Mouse (Mus musculus): ENCODE data around the gene Fam49a. TPM values are rescaled to one million over a fixed set of nuclear protein-coding genes. Genes with fewer than 3 reads are reported as not detected.

Gene Fam49a
- total RNA-seq, 1 experiment = 10.1 TPM

DNA sequence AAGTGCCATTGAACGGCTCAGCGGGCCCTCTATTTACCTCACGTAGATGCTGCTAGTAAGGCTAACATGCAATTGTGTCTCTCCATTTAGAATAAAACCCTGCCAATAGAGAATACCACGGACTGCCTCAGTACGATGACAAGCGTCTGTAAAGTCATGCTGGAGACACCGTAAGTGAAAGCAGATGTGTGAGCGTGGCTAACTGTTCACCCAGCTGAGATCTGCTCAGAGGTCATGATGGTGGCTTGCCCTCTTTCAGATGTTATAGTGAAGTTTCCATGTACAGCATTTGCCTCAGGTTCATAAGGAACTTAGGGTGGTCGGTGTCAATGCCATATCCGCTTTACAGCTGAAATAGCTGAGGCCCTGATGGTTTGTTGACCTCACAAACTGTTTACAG is 100.4 kb downstream of the Fam49a start:
- no peak for TF ChIP-seq CHD2 (IDR thresholded peaks at IDR 0.05; ENCODE audit: low read depth, low read length)
- TF ChIP-seq MAFK (IDR thresholded peaks at IDR 0.05; ENCODE audit: insufficient read depth, low read depth, low read length) = no peak
- TF ChIP-seq ZC3H11A (IDR thresholded peaks at IDR 0.05; ENCODE audit: borderline replicate concordance, low read depth, low read length) = no peak
- no peak for TF ChIP-seq ZNF384 (IDR thresholded peaks at IDR 0.05; ENCODE audit: low read depth, low read length)
- TF ChIP-seq HCFC1 (IDR thresholded peaks at IDR 0.05; ENCODE audit: borderline replicate concordance, insufficient read depth, low read length) = no peak
- no peak for DNase-seq (ENCODE audit: low read depth, low spot score)
- H3K9me3 ChIP-seq (ENCODE audit: control insufficient read depth, insufficient read depth, low read depth, low read length) = no peaks in the 10 kb centered on the region
- no peaks in the 10 kb centered on the region; the same call in 1 of the 2 replicates for H3K36me3 ChIP-seq (ENCODE audit: control insufficient read depth, insufficient read depth, low read length, poor library complexity, severe bottlenecking)
- no peak overlapping the region for H3K9ac ChIP-seq (ENCODE audit: insufficient read depth, low read depth, low read length, poor library complexity, severe bottlenecking)
- H3K4me1 ChIP-seq (ENCODE audit: control insufficient read depth in 2 of 2, insufficient read depth in 2 of 2, low read length in 2 of 2, poor library complexity in 1 of 2) = no peaks in the 10 kb centered on the region
- no peak overlapping the region for H3K4me3 ChIP-seq (ENCODE audit: insufficient read depth in 1 of 2, low read depth in 1 of 2, low read length in 2 of 2, poor library complexity in 1 of 2, severe bottlenecking in 1 of 2)
- no peak overlapping the region for H3K27ac ChIP-seq (ENCODE audit: insufficient read depth, low read depth, low read length, poor library complexity, severe bottlenecking)
- in situ Hi-C loops (cut with MboI; ENCODE audit: low sequenced_read_pairs in 2 of 2, unreplicated experiment in 2 of 2) = no loop called here

GRCm38 (mm10) chr12:12364201-12364600 is 102.3 kb downstream of the Fam49a start:
- H3K9me3 ChIP-seq (ENCODE audit: control insufficient read depth, insufficient read depth, low read depth, low read length) = no peaks in the 10 kb centered on the region
- H3K27ac ChIP-seq (ENCODE audit: insufficient read depth, low read depth, low read length, poor library complexity, severe bottlenecking) = no peak overlapping the region
- DNase-seq (ENCODE audit: low read depth, low spot score) = no peak
- H3K9ac ChIP-seq (ENCODE audit: insufficient read depth, low read depth, low read length, poor library complexity, severe bottlenecking) = no peak overlapping the region
- no peak overlapping the region for H3K4me3 ChIP-seq (ENCODE audit: insufficient read depth in 1 of 2, low read depth in 1 of 2, low read length in 2 of 2, poor library complexity in 1 of 2, severe bottlenecking in 1 of 2)
- no peaks in the 10 kb centered on the region for H3K4me1 ChIP-seq (ENCODE audit: control insufficient read depth in 2 of 2, insufficient read depth in 2 of 2, low read length in 2 of 2, poor library complexity in 1 of 2)
- no peaks in the 10 kb centered on the region; the same call in 1 of the 2 replicates for H3K36me3 ChIP-seq (ENCODE audit: control insufficient read depth, insufficient read depth, low read length, poor library complexity, severe bottlenecking)
- no peak for TF ChIP-seq HCFC1 (IDR thresholded peaks at IDR 0.05; ENCODE audit: borderline replicate concordance, insufficient read depth, low read length)
- no peak for TF ChIP-seq ZC3H11A (IDR thresholded peaks at IDR 0.05; ENCODE audit: borderline replicate concordance, low read depth, low read length)
- no peak for TF ChIP-seq ZNF384 (IDR thresholded peaks at IDR 0.05; ENCODE audit: low read depth, low read length)
- no peak for TF ChIP-seq CHD2 (IDR thresholded peaks at IDR 0.05; ENCODE audit: low read depth, low read length)
- no peak for TF ChIP-seq MAFK (IDR thresholded peaks at IDR 0.05; ENCODE audit: insufficient read depth, low read depth, low read length)
- in situ Hi-C loops (cut with MboI; ENCODE audit: low sequenced_read_pairs in 2 of 2, unreplicated experiment in 2 of 2) = no loop called here

- Histone ChIP-seq H3K9me3 (ENCODE audit: control insufficient read depth, insufficient read depth, low read depth, low read length) (no peaks in the 10 kb centered on the region), H3K4me1 (ENCODE audit: control insufficient read depth in 2 of 2, insufficient read depth in 2 of 2, low read length in 2 of 2, poor library complexity in 1 of 2) (no peaks in the 10 kb centered on the region), H3K9ac (ENCODE audit: insufficient read depth, low read depth, low read length, poor library complexity, severe bottlenecking) (no peak overlapping the region), H3K36me3 (ENCODE audit: control insufficient read depth, insufficient read depth, low read length, poor library complexity, severe bottlenecking) (peaks cover 3% of the 10 kb centered on the region; the same call in 1 of the 2 replicates), H3K4me3 (ENCODE audit: insufficient read depth in 1 of 2, low read depth in 1 of 2, low read length in 2 of 2, poor library complexity in 1 of 2, severe bottlenecking in 1 of 2) (no peak overlapping the region), H3K27ac (ENCODE audit: insufficient read depth, low read depth, low read length, poor library complexity, severe bottlenecking) (no peak overlapping the region)
- no peak for DNase-seq (ENCODE audit: low read depth, low spot score)
- in situ Hi-C loops (cut with MboI; ENCODE audit: low sequenced_read_pairs in 2 of 2, unreplicated experiment in 2 of 2) = no loop called here
- TF ChIP-seq MAFK (IDR thresholded peaks at IDR 0.05; ENCODE audit: insufficient read depth, low read depth, low read length) (no peak), CHD2 (IDR thresholded peaks at IDR 0.05; ENCODE audit: low read depth, low read length) (no peak), ZC3H11A (IDR thresholded peaks at IDR 0.05; ENCODE audit: borderline replicate concordance, low read depth, low read length) (no peak), ZNF384 (IDR thresholded peaks at IDR 0.05; ENCODE audit: low read depth, low read length) (no peak), HCFC1 (IDR thresholded peaks at IDR 0.05; ENCODE audit: borderline replicate concordance, insufficient read depth, low read length) (no peak)
Measured at GRCm38 (mm10) chr12:12367423-12367822, 105.5 kb downstream of the Fam49a start.

GRCm38 (mm10) chr12:12373111-12373862 is 111.3 kb downstream of the Fam49a start:
- Histone ChIP-seq H3K27ac (ENCODE audit: insufficient read depth, low read depth, low read length, poor library complexity, severe bottlenecking) (no peak overlapping the region), H3K9ac (ENCODE audit: insufficient read depth, low read depth, low read length, poor library complexity, severe bottlenecking) (no peak overlapping the region), H3K36me3 (ENCODE audit: control insufficient read depth, insufficient read depth, low read length, poor library complexity, severe bottlenecking) (peaks cover 3% of the 10 kb centered on the region; the same call in 1 of the 2 replicates), H3K4me1 (ENCODE audit: control insufficient read depth in 2 of 2, insufficient read depth in 2 of 2, low read length in 2 of 2, poor library complexity in 1 of 2) (no peaks in the 10 kb centered on the region), H3K9me3 (ENCODE audit: control insufficient read depth, insufficient read depth, low read depth, low read length) (no peaks in the 10 kb centered on the region), H3K4me3 (ENCODE audit: insufficient read depth in 1 of 2, low read depth in 1 of 2, low read length in 2 of 2, poor library complexity in 1 of 2, severe bottlenecking in 1 of 2) (no peak overlapping the region)
- TF ChIP-seq ZC3H11A (IDR thresholded peaks at IDR 0.05; ENCODE audit: borderline replicate concordance, low read depth, low read length) = no peak
- no peak for DNase-seq (ENCODE audit: low read depth, low spot score)
- in situ Hi-C loops (cut with MboI; ENCODE audit: low sequenced_read_pairs in 2 of 2, unreplicated experiment in 2 of 2) = no loop called here
